Mouse (Mus musculus) lung, postnatal 14 days (tissue): ENCODE data around the gene Pinlyp.

Experiments used
- DNase-seq: peaks from one replicate; pipeline ENCODE4 v3.0.0; 2021

Gene Pinlyp

DNA sequence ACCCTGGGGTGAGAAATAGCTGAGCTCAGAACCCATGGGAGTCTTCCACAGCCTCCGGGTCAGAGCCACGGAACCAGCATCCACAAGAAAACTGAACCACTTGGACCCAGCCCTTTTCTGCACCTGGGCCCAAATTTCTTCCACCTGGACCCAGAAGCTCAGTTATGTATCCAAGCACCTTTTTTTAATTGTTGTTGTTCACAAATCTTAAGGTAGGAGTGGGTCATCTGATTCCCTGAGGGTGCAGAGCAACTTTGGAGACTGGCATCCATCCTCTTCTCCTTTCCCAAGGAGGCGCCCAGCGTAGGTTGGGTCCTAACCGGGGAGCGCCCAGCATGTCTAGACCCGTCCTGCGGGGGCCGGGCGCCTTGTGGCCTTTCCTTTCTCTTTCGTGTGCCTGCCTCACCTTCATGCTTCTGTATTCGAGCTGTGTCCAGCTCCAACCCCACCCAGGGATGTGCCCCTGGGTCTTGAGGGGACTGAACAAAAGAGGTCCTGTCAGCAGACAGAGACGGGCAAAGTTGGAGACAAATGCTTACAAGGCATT lies at the start of gene Pinlyp, which contains the start of gene Xrcc1:
Gene Pinlyp, minus strand, starts transcription at position 51 of the 547 bp plus-strand sequence.
Gene Xrcc1, plus strand, starts transcription at position 222 of the 547 bp plus-strand sequence.
- no peak for DNase-seq

DNA sequence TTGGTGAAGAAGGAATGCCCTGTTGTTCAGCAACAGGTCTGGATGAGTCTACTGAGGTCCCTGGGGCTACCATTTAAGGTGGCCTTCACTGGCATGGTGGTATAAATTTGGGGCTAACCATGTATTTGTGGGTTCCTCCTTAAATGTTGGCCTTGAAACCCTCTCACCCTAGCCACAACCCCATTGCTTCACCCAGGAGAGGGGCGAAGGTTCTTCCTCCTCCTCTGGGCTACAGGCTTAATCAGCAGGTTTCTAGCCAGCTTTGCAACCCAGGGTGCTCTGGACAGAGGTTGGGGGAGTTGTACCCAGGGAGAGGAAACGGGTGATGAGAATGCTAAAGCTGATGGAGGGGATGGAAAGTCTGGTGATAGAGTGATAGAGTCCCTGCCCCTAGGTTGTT lies 49.5 kb upstream of the Pinlyp start:
- DNase-seq = no peak

DNA sequence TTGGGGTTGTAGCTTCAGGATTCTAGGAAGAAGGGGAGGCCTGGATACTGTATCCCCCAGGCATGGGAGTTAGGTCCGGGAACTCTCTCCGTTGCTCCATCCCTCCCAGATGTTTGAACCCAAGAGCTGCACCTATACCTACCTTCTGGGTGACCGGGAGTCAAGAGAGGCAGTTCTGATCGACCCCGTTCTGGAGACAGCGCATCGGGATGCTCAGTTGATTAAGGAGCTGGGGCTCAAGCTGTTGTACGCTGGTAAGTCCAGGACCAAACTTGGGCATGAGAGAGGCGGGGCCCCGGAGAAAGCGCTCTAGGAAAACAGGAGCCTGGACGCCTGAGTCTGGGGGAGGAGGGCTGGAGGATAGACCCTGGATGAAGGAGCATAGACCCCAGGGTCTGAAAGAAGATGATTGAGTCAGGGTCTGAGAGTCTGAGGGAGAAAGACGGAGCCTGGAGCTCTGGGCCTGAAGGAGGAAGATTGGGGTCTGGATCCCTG lies 48.4 kb upstream of the Pinlyp start:
- DNase-seq = no peak

DNA sequence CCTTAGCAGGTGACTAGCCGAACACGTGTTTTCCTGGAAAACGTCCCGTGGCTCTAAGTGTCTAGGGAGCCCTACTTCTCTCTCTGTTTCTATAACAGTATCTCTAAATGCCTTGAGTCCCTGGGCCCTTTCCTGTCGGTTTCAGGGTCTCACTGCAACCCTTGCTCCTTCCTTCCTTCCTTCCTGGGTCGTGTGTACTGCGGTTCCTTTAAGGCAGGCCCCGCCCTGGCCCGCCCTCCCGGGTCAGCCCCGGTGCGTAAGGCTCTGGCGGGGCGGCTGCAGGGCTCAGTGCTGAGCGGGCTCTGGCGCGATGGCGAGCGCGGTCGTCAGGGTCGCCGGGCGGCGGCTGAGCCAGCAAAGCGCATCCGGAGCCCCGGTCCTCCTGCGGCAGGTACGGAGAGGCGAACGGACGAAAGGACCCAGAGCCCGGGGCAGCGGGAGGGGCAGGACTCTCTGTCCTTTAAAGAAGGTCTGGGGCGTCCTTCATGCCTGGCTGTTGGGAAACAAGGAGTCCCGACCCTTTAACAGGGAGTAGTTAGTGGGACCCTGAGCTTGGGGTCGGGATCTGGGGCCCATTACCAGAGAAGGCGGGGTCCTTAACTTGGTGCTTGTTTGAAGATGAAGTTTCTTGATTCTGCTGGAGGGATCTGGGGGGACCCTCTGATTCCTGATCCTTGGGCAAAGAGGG lies 47.8 kb upstream of the Pinlyp start:
- DNase-seq = peak; percentile 75

DNA sequence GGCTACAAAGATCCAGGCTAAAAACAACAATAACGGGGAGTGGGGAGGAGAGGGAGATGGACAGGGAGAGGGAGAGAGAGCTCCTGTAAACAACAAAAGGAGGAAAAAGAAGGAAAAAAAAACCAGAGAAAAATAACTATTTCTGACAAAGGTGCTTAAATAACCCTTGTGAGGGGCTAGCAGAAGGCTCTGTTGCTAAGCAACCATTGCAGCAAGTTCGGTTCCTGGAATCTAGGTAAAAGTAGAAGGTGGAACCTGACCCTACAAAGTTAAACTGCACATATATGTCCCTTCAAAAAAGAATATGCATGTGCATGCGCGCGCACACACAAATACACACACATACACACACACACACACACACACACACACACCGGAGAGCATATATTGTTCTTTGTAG lies 46.9 kb upstream of the Pinlyp start:
- no peak for DNase-seq

DNA sequence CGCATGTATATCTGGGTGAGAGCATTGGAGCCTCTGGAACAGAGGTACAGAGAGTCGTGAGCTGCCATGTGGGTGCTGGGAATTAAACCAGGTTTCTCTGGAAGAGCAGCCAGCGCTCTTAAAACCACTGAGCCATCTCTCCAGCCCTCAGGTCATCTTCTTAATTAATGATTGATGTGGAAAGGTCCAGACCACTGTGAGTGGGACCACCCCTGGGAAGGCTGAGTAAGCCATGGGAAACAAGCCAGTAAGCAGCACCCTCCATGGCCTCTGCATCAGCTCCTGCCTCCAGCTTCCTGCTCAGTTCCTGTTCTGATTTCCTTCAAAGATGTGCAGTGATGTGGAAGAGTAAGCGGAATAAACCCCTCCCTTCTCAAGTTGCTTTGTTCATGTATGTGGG lies 46.2 kb upstream of the Pinlyp start:
- DNase-seq = no peak

DNA sequence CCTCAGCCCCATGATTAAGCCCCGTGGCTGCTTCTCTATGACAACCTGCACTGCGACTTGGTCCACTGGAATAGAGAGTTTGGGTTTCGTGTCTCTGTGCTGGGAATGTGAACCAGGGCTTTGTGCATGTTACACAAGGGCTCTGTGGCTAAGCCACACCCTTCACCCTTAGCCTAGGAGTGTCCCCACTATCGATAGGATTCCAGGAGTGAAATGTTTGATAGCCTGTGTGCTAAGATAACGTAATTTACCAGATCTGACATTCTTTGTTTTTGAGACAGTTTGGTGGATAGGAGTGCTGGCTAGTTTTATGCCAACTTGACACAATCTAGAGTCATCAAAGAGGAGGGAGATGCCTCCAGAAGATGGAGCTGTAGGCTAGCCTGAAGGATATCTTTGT lies 45.8 kb upstream of the Pinlyp start:
- DNase-seq = no peak

DNA sequence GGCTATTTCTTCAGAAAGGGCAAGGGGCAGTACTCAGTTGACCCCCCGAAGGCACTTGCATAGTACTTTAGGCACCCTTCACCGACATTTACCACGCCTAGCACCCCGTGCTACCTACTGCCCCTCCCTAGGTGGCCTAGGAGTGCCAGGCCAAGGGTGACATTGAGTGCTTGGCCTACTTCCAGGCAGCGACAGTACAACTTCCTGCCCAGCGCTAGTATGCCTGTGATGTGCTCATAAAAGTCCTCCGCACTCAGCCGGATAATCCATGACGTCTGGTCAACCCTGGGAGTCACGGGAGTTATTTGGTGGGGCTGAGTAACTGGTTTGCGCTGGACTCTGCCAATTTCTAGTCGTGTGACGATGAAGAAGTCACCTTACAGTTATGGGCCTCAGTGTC lies 42.4 kb upstream of the Pinlyp start:
- peak; percentile 55 for DNase-seq

DNA sequence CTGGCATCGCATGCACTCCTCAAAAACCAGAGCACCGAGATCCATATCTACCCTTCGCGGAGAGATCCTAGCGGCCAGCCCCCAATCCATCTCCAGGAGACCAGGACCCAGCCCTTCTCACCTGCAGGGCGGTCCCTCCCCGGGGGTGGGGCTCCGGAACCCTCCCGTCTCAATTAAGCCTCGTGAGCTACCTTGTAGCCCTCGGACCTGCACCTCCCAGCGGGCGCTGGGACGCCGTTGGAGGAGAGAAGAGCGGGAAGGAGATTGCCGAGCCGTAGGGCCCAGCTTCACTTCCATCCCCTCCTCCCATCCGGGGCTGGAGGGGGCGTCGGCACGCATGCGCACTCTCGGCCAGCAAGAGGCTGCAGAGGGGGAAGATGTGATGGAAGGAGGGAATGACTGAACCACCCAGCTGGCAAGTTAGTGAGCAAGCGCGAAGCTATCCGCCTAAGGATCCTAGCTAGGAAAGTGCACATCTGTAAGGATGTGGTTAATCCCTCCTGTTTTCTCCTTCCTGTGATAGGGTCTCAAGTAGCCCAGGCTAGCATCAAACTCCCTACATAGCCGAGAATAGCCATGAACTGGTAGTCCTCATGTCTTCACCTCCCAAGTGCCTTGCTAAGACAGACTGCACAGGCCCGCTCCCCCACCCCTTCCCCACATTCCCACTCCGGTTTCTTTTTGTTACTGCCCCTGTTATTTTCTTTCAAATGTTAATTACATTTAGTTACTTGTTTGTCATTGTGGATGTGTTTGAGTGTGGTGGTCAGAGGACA lies 41.6 kb upstream of the Pinlyp start, which contains the start of the genes Ethe1 and Zfp575:
Gene Ethe1, plus strand, starts transcription at position 214 of the 776 bp plus-strand sequence.
Gene Zfp575, minus strand, starts transcription at position 312 of the 776 bp plus-strand sequence.
- DNase-seq = peak; percentile 51

DNA sequence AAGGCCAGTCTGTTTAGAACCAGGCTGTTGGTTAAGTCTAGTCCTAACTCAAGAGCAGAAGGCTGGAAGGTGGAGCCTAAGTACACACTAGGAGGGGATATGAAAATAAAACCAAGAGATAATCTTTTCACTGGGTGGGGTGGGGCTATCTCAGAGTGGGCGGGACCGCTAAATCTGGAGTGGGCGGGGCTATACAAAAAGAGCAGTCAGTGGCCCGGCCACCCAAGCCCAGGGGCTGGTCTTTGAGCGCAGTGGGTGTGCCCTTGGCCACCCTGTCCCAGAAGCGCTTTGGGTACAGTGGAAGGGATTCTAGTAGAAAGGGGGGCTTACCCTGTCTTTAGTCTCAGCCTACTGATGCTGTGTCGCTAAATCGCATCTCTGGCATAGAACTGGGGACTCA lies 40.9 kb upstream of the Pinlyp start:
- no peak for DNase-seq

DNA sequence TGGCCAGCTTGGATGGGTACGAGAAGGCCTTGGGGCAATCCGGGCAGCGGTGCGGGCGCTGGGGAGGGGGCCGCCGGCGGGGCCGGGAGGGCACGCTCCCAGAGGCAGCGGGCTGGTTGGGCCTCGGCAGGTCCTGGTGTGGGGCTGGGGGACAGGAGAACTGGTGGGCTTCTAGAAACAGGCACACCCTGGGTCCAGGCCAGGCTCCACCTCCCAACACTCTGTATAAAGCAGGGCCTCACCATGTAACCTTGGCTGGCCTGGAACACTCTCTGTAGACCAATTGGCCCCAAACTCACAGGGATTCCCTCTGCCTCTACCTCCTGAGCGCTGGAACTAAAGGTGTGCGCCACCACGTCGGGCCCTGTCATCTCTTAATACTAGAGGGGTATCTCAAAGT lies 40.1 kb upstream of the Pinlyp start:
- DNase-seq = no peak

DNA sequence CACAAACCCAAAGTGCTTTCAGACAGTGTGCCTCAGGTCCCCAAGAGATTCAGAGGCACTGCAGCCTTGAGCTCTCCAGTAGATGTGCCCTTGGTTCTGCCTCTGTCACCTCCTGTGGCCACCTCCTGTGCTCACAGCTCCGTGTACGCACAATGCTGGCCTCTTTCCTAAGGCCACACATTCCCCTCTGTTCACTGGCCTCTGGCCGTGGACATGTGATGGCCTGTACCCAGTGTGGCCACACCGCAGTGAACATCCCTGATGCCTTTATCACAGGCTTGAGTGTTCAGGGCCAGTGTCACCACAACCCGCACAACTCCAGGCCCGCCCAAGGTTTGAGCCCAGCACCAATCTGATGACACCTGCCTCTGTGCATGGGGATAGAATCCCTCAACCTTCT lies 39.0 kb upstream of the Pinlyp start:
- no peak for DNase-seq

DNA sequence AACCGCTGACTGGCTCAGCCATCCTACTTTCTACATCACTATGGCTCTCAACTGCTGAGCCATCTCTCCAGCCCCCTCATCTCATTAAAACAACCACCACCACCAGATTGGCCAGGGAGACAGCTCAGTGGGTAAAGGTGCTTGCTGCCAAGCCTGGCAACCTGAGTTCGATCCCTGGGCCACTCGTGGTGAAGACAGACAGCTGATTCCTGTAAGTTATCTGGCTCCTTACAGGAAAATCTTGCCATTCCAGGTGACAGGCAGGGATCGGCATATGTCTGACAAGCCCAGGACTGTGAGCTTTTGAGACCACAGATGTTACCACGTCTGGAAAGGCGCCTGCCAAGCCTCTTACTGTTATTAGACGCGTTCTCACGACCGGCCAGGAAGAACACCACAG lies 31.9 kb upstream of the Pinlyp start:
- DNase-seq = no peak

DNA sequence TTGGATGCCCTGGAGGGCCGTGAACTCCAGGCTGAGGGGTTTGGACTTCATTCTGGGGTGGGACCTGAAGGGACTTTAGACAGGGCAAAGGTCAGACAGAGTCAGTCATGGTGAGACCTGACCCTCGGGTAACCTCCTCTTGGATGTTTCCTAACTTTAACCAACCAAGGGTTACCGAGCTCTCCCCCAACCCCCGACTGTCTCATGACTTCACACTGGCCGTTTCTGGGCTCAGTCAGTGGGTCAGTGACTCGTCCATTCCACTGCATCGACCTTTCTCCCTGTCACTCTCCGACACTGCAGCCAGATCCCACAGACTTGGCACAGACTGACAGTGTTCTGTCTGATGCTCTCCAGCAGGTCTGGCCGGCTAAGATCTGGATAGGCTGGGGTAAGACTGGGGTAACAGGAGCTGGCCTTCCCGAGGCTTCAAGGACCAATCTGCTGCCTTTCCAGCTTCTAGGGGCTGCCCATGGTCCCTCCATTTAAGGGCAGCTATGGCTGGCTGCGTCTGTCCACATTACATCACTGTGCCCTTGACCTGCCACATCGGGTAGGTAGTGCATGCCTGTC lies 28.4 kb upstream of the Pinlyp start:
- DNase-seq = no peak

DNA sequence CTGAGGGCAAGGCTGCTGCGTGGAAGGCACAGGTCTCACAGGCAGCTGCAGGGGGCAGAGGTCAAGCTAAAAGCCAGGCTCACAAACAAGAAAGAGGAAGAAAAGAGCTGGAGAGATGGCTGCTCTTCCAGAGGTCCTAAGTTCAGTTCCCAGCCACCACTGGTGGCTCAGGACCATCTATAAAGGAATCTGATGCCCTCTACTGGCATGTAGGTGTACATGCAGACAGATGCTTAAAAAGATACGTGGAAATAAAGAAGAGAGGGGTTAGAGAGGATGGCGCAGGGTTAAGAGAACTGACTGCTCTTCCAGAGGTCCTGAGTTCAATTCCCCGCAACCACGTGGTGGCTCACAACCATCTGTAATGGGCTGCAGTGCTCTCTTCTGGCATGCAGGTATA lies 26.5 kb upstream of the Pinlyp start:
- DNase-seq = no peak

DNA sequence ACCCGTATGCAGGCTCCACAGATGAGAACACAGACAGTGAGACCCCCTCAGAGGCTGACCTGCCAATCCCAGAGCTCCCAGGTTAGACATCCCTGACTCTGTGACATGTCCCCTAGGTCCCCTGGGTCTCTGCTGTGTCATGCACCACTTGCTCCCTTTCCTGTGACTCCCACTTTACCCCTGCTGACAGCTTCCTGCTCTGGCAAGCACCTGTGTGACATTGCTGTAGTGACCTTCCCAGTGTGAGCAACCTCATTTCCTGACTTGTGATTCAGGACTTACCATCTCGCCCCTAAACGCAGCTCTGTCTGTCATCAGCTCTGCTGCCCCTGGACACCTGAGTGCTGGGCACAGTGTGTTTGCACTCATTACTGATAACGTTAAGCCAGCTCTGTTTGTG lies 25.2 kb upstream of the Pinlyp start:
- DNase-seq = no peak

DNA sequence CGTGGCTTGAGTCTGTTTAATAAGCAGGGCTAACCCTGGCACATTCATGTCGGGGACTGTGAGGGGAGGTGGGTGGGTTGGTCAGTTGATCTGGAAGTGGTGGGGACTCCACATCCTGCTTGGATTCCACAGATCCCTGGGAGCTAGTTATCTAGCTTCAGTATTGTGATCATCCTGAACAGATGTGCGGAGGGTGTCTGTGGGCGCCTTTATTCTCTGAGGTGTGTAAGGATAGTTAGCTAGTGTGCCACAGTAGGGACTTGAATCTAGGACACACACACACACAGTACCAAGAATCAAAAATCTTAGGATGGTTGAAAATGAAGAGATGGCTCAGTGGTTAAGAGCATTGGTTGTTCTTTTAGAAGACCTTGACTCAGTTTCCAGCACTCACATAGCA lies 22.6 kb upstream of the Pinlyp start:
- DNase-seq = no peak

DNA sequence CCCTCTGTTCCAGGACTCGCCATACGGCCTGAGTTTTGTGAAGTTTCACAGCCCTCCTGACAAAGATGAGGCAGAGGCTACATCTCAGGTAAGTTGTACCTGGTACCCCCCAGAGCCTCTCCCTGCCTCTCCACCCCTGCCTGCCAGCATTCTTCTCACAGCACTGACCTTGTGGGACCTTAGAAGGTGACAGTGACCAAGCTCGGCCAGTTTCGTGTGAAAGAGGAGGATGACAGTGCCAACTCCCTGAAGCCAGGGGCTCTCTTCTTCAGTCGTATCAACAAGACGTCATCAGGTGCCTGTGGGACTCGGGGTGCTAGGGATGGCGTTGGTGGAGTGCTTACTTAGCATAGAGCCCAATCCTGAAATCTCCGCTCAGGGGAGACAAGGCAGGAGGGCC lies 20.3 kb upstream of the Pinlyp start:
- DNase-seq = no peak

DNA sequence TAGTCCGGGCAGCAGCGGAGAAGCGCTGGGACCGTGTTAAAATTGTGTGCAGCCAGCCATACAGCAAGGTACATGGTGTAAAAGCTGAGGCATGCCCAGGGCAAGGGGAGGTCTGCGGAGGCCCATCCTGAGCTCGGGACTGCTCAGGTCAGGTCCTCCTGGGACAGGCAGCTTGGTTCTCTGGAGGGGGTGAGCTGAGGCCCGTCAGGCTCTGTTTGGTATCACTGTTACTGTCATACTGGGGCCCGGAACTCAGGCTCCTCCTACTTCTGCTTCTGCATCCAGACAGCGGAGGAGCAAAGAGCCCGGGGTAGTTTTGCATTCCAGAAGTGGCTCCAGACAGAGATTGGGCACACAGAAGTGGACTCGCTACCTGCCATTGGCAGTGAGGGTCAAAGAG lies 19.7 kb upstream of the Pinlyp start:
- DNase-seq = no peak

DNA sequence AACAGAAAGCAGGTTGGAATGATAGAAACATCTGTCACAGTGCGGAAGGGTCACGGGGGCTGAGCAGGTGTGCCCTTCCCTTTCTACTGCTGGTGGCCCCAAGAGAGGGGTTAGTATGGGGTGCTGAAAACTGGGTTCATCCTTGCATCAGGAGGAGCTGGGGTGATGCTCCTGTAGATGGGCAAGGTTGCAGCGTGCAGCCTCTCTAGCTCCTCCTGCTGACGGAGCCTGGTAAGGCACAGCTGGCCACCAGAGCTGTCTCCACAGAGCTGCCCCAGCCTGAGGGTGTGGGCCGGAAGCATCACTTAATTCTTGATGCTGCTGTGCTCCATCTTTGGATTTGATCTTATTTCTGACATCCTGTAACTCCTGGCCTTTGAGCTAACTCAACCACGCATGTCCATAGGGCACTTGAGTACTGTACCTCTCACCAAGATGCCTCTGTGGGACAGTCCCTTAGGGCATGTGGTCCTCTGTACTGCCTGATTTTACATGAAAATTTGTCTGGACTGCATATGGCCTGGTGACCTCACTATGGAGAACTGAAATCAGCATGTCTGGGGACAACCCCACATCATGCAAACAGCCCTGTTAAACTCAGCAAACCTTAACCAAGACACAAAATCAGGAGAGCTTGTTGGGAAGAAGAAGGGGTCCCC lies 18.8 kb upstream of the Pinlyp start:
- peak; percentile 81 for DNase-seq

DNA sequence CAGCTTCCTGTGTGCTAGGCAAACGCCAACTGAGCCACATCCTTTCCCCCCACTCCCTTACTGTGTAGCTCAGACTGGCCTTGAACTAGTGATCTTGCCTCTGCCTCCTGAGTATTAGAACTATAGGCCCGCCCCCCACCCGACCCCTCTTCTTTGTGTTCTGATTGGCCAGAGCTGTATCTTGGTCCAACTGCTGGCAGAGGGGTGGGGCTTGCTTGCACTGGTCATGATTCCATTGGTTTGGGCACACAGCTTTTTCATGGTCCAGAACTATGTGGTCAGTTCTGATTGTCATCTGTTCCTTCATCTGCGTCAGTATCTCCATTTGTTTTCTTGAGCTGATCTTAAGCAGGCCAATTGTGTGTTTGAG lies 17.9 kb upstream of the Pinlyp start:
- DNase-seq = no peak

DNA sequence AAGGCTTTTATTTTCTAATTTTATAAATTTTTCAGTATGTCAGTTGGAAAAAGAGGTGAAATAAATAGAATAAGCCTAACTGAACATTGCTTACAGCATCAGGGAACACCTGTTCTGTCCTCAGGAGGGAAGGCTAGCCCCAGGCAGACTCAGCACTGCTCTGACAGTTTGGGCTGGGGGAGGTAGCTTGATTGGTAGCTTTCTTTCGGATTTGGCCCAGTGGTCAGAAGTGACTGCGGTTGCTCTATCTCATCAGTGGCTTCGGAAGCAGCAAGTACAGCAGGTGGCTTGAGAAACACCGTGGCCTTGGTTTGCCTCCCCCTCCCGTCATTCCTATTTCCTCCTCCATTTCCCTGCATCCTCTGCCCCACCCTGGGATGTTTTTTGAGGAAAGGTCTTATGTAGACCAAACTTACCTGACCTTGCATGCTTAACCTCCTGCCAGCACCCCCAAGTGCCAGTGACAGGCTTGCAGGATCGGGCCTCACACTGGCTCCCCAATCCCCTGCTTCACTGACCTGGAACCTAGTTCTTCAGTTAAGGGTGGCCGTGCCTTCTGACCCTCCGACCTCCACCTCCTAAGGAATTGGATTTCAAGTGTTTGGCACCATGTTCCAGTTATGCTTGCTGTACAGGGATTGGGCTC lies 17.4 kb upstream of the Pinlyp start:
- no peak for DNase-seq

DNA sequence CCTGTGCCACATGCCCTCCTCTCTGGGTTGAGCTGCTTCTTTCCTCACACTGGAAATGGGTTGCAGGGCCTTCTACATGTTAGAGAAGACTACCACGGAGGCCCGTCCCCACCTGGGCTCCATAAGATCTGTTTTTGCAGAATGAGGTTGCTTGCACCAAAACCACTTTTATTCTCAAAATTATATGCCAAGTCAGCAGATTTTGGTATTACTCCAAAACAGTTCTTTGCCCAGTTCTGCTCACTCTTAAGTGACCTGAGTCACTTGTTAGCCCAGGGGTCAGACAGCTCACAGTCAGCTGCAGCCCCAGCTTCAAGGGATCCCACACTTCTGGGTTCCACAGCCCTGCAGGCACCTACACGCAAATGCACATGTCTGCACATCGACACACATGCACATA lies 15.5 kb upstream of the Pinlyp start:
- DNase-seq = no peak
